Mouse (Mus musculus) adrenal gland, adult (tissue): ENCODE data around the gene Ryr2.
"Not testable (repeated sequence)": the region's sequence is repeated elsewhere in the genome, so short reads cannot be mapped to it uniquely, and the experiment has no call there.

Experiments used
- DNase-seq, 2 experiments: peaks; one replicate each; pipeline ENCODE4 v3.0.0; 2022 to 2023; ENCODE audit warnings: low spot score in 1 of 2; ENCODE audit not compliant: inconsistent age in 2 of 2

The Ryr2 gene

DNA sequence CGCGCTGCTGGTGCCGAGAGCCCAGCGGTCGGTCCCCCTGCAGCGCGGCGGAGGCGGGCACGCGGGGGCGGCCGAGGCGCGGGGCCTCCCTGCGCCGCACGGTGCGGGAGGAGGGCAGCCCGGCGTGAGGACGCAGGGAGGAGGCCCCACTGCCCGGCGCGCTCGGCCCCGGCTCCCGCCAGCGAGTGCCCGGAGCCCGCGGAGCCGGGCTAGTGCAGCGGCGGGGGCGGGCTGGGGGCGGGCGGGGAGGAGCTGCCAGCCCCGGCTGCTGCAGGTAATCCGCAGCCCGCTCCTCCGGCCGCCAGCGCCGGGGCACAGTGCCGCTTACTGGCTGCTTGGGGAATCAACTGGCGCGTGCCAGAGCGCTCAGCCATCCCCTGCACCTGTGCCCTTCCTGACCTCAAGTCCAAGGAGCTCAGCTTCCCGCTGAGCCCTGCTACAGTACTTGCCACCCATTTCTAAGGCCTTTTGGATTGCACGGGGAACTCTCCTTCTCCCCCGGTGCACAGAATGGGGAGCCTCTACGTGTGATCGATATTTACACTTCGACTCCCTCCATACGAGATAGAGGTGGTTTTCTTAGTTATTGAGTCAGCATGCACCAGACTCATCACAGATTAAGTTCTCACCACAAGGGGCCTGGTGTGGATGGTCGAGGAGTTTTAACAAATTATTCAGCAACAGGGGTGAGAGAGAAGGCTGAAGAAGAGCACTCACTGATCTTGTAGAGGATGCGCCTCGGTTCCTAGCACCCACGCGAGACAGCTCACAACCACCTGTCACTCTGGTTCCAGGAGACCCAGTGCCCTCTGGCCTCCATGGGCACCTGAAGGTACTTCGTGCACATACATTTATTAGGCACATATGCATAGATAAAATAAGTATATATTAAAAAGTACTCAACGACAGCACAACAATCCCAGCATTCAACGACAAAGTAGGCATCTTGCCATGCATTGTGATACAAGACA lies at the start of gene Ryr2:
Ryr2 (minus strand) TSS at position 284 of the 971 bp plus-strand sequence.
- peak; percentile 79 to 87 for DNase-seq

GRCm38 (mm10) chr13:12153922-12154321 lies 47.2 kb upstream of the Ryr2 start:
- DNase-seq, result no peak

DNA sequence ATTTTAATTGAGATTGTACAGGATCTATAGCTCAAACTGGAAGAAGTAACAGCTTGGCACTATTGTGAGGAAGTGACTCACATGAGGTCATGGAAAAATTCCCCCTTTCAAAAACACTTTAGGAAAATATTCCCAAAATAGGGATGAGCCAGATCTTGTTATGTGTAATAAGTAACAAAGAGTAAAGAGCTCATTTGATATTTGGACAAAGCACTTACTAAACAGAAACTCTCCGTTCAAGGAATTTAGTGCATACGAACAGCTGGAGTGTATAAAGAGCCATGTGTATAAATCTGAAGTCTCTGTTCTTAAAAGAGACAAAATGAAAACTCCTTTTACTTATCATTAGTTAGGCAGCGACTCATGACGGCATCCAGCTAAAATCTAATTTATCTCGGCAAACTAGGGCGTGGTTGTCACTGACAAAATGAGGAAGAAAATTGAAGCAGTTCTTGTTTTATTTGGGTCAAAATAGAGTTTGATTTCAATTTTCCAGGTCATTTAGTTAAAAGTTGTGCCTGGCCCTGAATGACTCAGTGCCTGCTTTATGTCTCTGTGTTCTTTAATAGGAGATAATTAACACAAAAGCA lies 40.3 kb upstream of the Ryr2 start:
- no peak for DNase-seq

GRCm38 (mm10) chr13:12146402-12146801 lies 39.7 kb upstream of the Ryr2 start:
- no peak for DNase-seq

DNA sequence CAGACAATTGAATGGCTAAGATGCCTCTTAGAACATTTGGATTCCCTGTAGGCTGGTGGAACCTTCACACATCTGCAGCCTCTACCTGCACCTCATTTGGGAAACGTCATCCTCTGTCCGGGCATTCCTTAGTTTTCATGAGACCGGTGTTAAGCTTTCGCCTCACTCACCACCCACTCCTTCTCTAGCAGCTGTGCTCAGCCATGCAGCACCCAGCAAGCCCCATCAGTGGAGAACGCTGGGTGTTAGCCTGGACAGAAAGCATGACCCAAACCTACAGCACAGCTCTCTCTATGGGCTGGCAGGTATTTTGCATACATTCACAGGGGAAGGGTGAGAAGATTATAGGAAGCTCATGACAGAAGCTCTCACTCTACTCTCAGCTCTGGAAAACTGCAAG lies 36.6 kb upstream of the Ryr2 start:
- no peak for DNase-seq

- DNase-seq, result not testable (repeated sequence)
Measured at GRCm38 (mm10) chr13:12136461-12136860, 29.7 kb upstream of the Ryr2 start.

DNA sequence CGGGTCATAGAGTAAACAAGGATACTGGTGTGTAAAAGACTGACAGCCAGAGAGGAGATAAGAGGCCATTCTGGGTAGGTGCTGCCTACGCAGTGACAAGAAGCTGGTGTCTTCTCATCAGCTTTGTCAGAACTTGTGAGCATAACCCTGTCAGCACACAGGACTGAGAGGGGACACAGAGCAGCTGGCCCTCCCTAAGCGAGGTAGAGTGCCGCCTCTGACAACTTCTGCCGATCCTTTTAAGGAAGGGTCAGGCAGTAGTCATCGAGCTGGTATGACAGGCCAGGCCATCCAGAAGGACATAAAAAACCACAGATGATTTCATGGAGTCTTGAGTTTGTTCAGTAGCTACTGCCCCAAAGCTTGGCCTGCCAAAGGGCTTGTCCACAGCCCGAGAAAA lies 26.8 kb upstream of the Ryr2 start:
- peak in 1 of 2 experiments; percentile 38 for DNase-seq

DNA sequence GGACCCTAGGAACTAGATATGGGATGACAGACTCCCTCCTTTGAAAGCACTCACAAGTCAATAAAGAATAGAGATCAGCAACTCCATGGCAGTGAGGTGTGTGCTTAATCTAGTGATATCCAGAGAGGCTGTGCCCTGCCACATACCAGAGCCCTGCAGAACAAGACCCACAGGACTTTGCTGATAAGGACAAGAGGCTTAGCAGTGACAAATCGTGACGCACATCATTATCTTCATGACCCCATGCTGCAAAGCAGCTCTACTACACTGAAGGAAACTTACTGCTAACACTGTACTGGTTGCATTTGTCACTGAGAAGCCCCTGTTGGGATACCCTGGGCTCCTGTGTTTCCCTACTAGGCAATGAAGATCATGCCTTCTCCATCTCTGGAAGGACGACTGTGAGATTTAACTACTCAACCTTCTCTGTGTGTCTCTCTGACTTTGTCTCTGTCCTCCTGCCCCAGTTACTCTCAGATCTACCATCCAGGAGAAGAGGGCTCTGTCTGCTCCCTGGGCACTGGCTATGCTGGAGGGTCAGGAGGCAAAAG lies 25.5 kb upstream of the Ryr2 start:
- DNase-seq, result peak; percentile 57 to 70

GRCm38 (mm10) chr13:12129121-12129520 lies 22.4 kb upstream of the Ryr2 start:
- peak in 1 of 2 experiments; percentile 24 for DNase-seq

DNA sequence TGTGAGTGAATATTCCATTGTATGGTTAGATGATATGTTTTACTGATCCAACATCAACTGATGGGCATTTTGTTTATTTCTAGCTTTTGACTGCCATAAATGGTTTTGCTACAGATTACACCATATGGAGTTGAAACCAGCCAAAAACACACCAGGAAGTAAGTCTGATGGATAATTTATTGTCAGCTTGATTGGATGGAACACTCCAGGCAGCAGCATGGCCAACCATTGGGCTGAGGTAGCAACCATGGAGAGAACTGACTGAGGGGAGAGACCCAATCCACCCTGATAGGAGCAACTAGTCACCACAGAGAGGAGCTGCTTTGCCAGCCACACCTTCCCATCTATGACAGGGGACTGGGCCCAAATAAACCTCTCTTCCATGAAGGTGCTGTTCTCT lies 19.4 kb upstream of the Ryr2 start:
- DNase-seq, result no peak

DNA sequence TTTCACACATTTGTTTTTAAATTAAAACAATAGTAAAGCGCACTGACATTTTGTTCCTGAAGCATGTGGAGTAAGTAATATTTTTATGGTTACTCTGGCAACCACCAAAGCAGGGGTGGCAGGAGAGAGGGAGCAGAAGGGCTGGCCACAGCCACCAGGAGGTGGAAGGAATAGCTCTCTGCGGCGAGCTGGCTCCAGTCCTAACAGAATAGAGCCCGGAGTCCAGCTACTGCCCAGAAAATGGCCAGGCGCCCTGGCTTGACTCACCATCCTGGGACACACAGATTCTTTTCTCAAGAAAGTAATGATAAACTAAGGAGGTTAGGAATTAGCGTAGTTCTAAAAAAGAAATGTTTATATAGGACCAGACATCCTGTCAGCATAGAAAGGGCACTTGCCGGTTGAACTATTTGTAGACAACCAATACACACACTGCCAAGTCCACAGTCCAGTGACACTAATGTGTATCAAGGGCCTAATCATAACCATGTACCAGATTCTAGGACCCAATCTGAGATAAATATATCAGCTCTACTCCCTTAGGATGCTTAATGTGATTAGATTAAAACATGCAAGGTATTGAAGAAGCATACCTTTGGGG lies 18.3 kb upstream of the Ryr2 start:
- DNase-seq, result no peak

DNA sequence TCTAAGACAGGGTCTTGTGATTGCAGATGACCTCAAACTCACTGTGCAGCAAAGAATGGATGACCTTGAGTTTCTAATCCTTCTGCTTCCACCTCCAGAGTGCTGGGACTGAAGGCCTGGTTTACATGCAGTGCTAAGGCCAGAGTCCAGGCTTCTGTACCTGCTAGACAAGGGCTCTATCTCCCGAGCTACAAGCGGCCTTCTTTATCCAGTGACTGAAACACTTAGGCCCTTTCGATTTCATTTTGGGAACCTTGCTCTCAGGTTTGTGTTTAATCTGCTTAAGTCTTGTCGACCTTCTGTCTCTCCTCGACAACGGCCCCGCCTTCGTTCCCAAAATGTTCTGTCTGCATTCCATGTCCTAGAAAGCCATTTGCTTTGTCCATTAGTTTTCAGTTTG lies 8.8 kb upstream of the Ryr2 start:
- DNase-seq, result no peak

DNA sequence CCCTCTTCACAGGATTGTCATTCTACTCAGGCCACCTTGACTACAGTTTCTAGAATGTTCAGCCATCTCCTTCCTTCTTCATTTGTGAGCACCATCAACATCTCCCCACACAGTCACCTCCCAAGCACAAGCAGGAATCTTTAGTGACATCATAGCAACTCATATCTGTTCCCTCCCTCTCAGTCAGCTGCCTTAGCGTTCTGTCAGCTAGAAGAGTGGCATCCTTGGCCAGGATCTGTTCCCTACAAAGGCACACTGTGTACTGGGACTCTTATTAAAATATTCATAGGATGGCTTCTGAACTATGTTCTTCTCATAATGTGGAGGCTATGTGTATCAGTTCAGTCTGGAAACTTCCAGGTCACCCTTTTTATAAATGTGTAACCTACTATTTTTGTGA lies 8.1 kb upstream of the Ryr2 start:
- DNase-seq, result no peak

DNA sequence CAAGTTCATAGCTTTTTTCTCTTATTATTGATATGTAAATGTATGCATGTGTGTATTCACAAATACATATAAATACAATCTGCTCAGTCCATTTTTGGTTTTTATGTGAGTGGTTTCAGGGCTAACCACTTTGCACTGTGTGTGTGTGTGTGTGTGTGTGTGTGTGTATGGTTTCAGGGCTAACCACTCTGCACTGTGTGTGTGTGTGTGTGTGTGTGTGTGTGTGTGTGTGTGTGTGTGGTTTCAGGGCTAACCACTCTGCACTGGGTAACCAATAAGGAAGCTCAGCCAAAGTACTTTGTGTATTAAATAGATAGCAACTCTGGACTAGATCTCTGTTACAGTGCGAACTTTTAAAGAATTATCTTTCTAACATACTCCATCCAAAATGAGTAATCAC lies 2.2 kb upstream of the Ryr2 start:
- DNase-seq, result no peak

- DNase-seq, result peak; percentile 44 to 71
Measured at GRCm38 (mm10) chr13:12105830-12106628, 716 bp downstream of the Ryr2 start.

DNA sequence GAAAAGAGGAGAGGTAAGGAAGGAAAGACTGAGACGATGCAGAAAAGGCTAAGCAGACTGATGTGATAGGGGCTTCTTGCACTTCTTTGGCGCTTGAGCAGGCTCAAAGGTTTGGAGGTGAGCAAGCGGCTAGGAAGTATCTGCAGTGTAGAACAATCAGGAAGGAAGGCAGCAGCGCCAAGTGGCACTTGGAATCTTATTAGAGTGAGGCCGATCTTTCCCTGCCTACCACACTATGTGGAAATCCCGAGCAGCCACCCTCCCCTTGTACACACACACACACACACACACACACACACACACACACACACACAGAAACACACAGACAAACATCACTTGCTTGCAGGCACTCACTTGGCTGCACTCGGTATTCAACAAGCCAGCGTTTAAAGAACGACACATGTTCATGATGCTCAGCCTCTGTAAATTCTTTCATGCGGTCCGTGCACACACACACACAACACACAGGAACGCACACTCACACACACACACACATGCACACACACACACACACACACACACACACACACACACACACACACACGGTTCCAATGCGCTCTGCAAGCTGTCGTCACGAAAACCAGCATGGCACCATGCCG lies 1.4 kb downstream of the Ryr2 start:
- no peak for DNase-seq

DNA sequence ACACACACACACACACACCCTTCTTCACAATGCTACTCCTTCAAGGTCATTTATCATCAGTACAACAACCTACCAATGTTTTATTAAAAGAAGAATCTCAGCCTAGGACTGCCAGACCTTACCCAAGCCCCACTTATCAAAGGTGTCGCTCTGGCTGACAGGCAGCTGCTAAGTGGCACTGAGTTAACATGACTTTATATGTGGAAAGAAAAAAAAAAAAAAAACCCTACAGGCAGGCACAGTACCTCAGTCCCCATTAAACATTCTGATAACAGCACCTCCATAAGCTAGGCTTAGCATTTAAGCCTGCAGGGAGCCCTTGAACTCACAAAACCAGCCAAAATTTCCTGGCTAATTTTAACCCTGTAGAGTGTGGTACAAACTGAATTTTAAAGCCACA lies 2.4 kb downstream of the Ryr2 start:
- no peak for DNase-seq

- DNase-seq, result no peak
Measured at GRCm38 (mm10) chr13:12103017-12103416, 3.7 kb downstream of the Ryr2 start.

- no peak for DNase-seq
Measured at GRCm38 (mm10) chr13:12099446-12099845, 7.3 kb downstream of the Ryr2 start.

DNA sequence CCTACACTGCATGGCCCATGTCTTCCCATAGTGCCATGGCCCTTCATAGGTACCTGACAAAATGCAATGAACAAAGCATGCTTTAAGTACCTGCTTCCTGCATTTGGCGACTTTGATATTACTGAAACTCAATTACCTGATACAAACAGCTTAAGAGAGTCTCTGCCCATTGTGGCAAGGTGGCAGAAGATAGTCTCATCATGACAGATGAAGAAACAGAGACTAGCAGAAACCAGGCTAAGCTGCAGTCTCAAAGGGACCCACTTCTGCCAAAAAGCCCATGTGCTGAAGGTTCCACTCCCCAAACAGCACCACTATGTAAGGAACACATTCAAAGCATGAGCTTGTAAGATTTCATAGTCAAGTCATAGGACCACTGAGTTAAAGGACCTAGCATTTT lies 7.8 kb downstream of the Ryr2 start:
- DNase-seq, result no peak
